Mouse (Mus musculus) cerebellum, adult 9-10 months (tissue): ENCODE data around the gene Me3.

ENCODE experiments used
- DNase-seq: peaks from one replicate; pipeline ENCODE4 v3.0.0; 2022

The Me3 gene

DNA sequence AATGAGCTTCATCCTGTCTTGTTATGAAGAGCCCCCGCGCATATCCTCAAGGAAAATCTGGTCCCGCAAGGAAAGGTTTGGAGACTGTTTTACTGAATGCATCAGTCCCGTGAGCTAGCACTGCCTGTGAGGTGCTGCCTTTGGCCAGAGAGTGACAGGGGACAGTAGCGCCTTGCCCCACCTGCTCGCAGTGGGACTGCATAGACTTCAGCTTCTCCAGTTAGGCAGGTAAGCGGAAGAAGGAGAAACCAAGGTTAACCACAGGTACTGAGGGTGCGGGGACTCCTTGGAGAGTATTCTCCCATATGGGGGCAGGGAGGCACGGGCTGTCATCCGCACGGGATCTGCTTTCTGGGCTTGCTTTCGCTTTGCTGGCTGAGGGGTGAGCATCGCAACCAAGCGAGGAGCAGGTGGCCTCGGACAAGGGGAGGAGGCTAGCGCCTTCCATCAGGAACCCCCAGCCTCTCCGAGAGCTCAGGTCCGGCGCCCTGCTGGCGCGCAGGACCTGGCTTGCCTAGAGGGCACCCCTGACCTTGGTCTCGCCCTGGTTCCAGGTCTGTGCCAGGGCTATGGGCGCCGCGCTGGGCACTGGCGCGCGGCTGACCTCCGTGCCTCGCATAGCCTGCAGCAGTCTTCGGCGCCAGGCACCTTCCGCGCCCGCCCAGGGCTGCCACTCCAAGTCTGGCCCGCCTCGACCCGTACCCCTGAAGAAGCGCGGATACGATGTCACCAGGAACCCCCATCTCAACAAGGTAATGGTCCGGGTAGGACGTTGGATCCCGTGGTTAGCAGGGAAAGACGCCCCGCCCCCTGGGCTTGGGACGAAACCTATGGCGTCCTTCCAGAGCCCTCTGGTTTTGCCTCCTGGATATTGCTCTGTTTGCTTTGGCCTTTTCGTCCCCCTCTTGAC is at the start of gene Me3:
TSS of gene Me3 (plus strand) at position 51 of the 910 bp plus-strand sequence.
- peak; percentile 93 for DNase-seq

DNA sequence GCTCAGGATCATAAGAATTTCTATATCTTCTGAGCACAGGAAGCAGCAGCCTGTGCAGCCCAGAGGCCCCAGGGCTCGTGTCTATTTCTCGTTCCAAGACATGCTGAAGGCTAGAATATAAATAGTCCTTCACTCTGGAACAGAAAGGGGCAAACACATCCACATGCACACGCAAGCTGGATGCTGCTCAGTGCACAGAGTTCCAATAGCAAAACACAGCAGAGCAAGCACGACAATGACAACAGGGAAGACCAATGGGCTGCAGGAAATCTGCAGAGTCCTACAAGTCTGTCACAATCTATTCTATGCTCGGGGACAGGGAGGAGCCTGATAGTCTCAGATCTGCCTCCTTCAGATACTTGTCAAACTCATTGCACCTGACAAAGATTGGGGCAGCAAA is 42.2 kb upstream of the Me3 start:
- no peak for DNase-seq

DNA sequence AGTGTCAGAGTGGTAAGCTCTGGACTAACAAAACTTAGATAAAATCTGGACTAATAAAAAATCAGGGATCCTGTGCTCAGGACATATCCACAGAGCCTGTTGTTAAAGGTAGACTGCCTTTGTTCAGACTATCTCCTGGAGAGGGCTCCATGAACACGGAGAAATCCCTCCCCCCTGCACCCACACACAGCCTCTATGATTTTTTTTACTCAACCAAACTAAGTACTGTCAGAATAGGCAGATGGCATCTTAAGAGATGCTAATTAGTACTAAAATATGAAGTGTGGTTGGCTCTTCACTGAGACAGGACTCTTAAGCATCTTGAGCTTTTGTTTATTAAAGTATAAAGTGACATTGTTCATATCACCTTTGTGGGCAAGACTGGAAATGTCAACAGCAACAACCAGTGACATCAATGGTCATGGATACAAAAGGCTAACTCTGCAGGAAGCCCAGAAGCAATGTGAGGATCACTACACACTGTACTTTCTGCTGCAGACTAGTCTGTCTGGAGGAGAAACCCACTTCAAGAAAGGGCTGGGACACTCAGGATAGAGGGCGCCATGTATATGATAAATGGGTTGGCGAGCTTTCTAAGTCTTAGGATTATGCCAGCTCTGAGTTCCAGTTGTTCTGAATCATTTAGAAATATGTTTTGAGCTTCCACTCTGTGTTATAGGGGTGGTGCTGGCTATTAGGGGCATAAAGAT is 41.5 kb upstream of the Me3 start:
- DNase-seq, result no peak

DNA sequence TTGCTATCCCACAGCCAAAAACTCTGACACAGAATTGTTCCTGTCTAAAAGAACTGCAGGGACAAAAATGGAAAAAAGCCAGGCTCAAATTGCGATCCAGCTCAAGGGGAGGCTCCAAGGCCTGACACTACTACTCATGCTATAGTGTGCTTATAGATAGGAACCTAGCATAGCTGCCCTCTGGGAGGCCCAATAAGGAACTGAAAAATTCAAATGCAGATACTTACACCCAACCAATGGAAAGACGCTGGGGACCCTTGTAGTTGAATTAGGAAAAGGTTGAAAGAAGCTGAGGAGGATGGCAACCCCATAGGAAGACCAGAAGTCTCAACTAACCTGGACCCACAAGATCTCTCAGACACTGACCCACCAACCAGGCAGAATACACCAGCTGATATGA is 36.4 kb upstream of the Me3 start:
- no peak for DNase-seq

DNA sequence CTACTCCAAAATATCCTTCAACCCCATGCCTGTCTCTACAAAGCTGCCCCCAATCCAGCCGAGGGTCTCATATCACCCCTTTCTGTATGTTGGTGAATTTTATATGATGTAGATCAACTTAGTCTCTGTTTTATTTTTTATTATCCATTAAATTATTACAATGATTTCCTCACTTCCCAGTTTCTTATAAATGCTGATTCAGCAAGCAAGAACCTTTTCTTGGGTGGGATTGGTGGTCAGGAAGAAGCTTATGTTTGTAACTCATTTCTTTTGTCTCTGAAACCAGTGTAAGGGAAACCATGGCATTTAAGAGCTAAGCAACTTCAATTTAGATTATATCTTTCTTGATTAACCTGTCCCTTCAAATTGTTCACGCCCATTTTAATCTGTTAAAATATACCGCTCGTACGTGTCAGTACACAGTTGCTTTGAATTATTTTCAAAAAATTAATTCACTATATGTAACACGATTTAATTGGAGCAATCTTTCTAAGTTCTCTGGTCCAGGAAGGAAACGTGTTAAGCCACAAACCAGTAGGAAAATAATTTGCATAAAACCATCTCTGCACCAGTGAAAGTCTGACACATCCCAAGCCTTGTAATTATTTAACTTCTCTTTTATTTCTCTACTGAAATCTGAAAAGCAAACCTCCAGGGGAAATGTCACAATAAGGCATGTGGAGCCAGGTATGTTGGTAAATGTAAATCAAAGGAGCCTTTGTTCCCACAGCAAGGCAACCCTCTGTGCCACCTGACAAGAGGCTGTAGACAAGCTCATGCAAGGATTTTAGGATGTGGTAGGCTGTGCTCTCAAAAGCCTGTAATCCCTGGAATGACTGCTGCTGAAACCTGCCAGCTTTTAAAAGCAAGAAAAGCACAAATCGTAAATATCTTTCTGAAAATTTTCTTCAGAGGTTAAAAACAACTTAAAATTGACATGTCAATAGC is 26.3 kb upstream of the Me3 start:
- no peak for DNase-seq

DNA sequence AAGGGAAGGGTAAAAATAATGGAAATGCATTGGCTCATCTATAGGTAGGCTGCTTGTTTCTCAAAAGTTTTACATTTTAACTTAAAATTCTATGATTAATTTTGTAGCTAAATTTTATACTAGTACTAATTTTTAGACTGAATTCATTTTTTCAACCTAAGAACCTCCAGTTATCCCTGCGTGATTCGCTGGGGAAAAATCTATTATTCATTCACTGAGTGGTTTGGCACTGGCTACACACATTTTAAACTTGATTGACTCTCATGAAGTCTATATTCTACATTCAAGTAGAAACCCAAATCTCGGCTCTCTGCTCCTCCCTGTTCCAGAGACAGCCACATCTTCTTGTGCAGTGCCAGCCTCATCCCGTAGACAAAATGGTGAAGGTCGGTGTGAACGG is 24.9 kb upstream of the Me3 start:
- DNase-seq, result no peak

DNA sequence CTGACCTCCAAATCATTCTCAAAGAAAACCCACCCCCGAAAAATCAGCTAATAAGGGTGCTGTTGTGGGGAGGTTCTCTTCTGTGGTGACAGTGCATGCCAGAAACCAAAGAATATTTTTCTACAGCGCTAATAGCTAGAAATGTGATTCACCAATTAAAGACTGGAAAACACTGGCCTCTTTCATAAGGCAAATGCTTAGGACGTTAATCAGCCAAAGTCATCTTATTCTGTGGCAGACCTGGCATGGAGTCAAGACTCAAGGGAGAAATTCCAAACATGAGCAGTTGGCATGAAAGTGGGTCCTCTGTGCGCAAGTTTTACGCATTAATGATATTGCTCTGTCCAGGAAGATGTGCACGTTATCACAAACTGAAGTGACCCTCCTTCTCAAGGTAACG is 21.0 kb upstream of the Me3 start:
- DNase-seq, result no peak

DNA sequence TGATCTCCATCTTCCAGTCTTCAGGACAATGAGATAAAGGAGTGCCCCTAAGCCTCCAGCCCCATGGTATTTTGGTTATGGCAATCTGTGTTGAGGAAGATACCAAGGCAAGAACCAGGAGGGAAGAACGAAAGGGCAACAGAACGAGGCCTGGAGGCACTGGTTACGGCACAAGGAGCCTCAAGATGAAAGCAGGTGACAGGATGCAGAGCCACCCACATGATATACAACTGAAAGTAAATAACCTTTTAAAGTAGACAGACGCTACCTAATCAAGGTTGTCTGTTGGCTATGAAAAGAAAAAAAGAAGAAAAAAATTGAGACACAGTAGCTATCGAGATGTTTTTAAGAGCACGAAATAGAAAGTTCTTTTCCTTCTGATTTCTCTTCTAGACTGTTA is 16.0 kb upstream of the Me3 start:
- no peak for DNase-seq

DNA sequence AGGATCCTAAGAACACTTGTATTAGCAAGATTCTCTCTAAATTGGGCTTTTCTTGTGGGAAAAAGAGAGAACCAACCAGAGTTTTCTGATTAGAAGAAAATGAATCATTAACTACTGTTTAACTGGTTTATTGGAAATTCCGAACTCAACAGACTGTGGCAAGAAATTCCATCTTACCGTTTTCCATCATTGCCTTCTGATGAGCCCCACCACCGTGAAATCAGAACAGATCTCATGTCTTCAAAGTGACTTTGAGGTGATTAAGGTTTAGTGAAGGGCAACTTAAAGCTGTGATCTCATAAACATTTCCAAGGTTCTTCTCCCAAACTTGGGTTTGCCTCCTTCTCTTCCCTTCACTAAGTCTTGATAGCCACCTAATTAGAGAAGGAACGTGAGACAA is 8.9 kb upstream of the Me3 start:
- no peak for DNase-seq

DNA sequence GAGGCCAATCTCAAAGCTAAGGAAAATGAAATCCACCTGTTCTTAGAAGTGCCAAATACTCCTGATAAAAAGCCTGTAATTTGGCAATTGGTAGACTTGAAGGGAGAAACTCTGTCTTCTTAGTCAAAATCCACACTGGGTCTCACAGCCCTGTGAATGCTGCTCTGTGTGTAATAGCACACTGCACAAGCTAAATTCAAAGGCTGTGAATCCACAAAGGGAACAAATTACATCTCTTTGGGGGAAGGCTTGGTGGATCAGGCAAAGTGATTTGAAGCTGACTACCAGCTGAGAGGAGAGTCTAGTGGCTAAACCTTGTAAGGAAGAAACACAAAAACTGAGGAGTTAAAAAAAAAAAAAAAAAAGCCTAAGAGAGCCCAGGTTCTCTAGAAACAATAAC is 4.8 kb upstream of the Me3 start:
- no peak for DNase-seq

DNA sequence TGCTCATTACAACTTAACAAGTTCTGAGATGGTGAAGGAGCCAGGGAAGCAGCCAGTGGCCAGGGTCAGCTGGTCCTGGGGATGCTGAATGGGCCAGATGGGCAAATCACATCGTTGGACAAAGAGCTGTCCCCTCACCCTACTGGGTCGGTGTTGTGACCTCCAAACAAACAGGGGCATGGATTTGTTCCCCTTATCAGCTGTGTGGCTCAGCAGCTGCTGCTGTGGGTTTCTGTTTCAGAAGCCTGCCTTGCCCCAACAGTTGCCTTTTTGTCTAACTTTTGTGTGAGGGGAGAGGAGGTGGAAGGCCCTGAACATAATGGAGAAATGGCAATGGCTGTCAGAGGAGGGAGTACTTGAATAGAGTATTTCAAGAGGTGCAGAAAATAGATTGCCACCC is 4.2 kb upstream of the Me3 start:
- DNase-seq, result no peak

DNA sequence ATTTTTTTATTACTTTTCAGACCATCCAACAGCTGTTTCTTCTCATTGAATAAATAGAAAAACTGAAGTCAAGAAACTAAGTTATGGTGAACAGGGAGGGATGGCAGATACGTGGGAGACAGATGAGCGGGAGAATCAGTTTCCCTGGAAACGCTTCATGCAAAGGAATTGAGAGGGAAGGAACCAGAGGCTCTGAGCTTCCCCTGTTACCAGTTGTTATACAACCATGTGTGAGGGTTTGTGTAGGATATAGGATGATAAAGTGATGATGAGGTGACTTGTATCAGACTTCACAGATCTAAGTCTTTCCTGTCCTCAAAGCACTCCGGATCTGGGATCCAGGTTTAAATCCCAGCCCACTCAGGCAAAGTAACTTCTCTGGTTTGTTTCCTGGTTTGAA is 3.2 kb upstream of the Me3 start:
- no peak for DNase-seq

DNA sequence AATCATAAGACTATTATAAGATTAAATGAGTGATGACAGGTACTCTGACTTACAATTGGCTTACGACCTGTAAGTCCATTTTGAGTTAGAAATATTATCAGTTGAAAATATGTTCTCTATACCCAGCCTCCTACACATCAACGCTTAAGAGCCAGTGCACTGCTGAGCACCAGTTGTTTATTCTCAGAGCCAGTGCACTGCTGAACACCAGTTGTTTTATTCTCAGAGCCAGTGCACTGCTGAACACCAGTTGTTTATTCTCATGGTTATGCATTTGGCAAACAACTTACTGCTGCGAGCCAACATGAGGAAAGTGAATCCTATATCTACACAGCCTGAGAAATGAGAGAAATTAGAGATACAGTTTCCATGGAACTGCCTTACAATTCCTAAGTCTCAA is 2.3 kb upstream of the Me3 start:
- no peak for DNase-seq

DNA sequence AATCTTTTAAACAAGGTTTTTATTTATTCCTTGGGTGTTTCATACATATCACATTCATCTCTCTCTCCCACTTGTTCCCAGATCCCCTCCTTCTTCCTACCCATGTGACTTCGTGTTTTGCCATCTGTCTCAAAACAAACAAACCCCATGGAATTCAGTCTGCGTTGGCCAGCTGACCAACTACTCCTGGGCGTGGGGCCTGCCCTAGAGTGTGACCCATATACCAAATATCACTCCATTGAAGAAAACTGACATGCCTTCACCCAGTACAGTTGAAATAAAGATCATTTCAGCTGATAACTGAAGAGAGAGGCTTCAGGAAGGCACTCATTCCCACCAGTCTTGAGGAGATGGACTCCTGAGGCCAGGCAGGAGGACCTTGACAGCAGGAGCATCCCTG is 1.4 kb upstream of the Me3 start:
- DNase-seq, result peak; percentile 68

DNA sequence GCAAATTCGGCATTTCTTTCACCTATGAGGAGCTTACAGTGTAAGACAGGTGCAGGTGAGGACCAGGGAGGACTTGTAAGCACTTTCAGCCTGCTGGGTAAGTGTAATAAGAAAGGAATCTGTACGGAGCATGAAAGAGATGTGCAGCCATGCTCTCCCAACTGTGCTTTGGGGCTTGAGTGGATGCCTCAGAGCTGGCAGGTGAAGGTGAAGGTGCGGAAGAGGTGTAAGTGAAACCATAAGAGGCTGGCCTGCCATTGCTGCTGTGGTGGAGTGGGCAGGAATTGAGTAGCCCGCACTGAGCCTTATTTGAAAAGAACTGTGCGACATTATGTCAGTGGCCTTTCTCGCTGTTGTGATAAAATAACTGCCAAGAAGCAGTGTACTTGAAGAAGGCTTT is 8.3 kb downstream of the Me3 start:
- no peak for DNase-seq

DNA sequence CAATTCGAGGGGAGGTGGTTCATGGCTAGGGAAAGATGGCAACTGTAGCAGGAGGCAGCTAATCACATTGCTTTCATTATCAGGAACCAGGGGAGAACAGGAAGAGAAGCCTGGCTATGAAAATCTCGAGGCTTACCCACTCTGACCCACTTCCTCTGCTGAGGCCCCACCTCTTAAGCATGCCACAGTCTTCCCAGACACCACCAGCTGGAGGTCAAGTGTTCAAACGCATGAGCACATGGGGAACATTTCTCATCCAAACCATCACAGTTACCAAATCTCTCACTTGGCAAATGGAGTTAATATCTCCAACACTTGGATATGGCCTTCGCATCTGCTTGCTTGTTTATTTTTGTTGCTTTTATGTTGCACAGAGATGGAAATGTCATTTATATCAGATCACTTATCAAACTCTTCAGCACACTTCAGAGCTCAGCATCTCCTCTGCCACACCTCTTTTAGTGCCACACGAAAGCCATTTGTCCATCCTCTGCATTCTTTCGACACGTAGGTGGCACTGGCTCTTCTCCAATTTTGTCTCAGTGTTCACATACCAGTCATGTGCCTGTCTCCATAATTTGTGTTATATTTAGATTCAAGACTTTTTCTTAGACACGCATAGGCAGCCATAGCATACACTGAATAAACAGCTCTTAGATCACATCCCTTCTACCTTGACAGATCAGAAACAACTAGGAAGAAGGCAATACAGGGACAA is 8.9 kb downstream of the Me3 start:
- DNase-seq, result no peak

DNA sequence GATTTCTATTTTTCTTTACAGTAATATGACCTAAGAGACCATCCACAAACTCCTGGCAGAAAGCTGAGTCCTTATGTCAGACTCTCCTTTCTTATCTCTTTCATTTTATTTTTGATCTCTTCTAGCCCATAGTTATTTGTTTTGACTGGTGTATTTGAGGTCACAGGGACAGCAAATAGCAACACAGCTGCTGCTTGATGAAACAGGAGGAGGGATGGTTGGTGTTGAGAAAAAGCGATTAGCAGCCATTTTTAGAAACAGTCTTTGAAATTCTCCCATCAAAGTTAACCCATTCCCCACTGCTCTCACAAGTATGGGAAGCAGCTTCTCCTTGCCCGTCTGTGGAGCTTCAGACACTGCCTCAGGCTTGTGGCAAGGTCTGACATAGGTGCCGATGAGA is 12.8 kb downstream of the Me3 start:
- no peak for DNase-seq

DNA sequence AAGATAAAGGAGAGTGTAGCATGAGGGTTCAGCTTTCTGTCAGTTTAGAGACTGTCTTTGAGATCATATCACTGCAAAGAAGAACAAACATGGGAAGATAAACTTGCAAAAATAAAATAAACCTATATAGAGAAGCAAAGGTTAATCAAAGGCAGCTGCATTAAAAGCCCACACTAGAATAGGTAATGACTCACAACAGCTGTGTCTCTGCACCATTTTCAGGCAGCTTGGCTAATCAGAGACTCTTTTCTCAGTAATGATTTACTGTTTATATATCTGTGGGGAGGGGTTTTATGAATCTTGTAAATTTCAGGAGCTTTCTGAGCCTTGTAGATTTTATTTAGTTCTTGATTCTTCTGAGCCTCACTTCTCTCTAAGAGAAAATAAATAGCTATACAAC is 15.7 kb downstream of the Me3 start:
- DNase-seq, result no peak

DNA sequence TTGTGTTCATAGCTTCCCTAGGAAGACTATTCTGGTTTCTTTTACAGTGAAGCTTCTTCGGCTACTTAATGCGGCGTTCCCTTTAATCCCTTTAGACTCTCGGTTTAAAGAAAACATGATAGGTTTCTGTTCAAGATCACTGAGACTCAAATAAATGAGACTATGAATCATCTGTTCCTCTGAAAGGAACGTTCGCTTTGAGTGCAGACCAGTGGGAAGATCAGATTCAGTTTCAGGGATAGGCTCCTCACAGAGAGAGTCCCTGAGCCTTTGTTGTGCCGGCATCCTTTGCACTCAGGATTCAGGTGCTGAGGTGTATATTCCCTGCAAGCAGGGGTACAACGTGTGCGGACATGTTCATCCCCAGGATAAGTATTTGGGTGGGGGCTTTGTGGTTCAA is 25.0 kb downstream of the Me3 start:
- no peak for DNase-seq

DNA sequence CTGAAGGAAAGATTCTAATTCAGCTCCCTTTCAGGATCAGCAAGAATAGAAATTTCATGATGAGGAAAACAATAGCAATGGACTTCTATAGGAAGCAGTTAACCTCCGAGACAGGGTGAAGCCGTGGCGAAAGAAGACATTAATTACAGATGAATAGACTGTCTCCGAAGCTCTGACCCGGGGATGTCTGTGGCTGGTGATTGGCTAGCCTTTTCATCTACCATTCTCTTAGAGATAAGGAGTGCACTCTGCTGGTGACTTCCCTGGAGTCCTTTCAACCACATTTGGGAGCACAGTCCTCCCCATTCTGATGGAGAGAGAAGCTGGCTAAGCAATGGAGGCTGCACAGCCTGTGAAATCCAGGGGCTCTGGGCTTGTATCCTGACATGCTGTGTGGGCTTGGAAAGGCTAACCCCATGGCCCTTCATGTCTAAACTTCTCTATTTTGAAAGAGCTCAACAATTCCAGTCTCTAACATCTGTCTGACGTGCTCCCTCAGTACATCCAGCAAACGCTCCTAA is 25.6 kb downstream of the Me3 start:
- no peak for DNase-seq

DNA sequence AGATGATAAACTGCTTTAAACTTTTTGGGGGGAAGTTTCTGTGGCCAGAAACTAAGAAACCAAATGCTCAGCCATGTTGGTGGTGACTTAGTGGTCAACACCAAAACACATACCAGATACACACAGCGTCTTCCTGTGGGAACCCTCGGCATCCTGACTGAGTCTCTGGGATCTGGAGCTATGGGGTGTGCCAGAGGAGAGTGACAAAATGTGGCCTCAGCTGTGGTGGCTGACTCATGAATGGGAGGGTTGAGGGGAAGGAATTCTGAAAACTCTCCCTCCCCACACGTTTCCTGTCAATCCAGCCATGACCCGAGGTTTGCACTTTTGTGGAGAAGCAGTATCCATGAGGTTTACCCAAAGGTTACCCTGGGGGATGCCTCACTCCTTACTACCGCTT is 32.0 kb downstream of the Me3 start:
- no peak for DNase-seq

DNA sequence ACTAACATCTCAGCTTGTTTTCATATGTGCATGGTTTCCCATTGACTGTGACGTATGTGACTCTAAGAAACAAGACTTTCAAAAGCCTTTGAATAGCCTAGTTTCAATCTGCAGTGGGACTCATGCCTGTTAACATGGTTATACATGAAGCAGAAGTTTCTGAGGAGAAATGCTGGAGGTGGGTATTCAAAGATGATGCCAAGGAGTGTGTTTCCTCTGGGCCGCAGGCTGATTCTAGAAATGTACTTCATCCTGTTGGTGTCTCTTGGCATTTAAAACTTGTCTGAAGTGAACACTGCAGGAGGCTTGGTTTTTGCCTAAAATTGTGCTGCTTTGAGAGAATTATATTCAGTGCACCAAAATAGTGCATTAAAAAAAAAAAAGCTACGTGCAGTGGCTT is 34.2 kb downstream of the Me3 start:
- no peak for DNase-seq

DNA sequence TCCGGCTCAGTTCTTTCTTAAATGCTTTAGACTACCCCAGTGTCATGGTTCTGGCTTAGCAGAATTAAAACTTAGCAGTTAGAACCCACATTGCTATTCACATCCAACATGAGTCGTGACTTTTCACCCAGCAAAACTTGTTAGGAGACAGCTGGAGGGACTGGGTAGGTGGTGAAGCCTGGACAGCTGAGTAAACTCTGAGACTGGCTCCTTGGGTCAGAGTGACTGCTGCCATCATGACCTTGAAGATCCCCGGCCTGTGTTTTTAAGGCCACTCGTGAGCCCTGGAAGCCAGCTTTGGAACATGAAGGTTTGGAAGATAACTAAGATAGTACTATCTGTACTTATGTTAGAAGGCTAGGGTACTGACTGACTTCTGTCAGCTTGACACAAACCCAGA is 35.4 kb downstream of the Me3 start:
- DNase-seq, result no peak
